Mouse (Mus musculus) gastrocnemius, postnatal 14 days (tissue): ENCODE results near the gene Eif3j1. TPM values are rescaled to one million over a fixed set of nuclear protein-coding genes. Genes with fewer than 3 reads are reported as not detected.
"Not testable (repeated sequence)": the region's sequence is repeated elsewhere in the genome, so short reads cannot be mapped to it uniquely, and the experiment has no call there.

Source experiments
- DNase-seq: peaks from one replicate; pipeline ENCODE4 v3.0.0; 2021; ENCODE audit warnings: mixed read lengths
- intact Hi-C: fragments of 180-260 bp; cut with DNase I; formaldehyde crosslinking; loops from one replicate; pipeline ENCODE4 v1.15.1; 2025; ENCODE audit warnings: low total_unique reads
- long read RNA-seq, 2 experiments: library from polyadenylated mRNA; stranded (forward); transcript quantifications; one replicate each; pipeline ENCODE4 v2.0.0; 2021
- total RNA-seq, 2 experiments: library from RNA; stranded (reverse); gene quantifications; 2 replicates each; pipeline ENCODE4 v1.2.3; 2021

Eif3j1 gene
- 10 to 100 TPM; 16.4 to 19.3 TPM for total RNA-seq
- long read RNA-seq, experiment 1, full-length matches to known transcripts = 82 of 96 reads
- long read RNA-seq, experiment 1, partial matches to known transcripts = 9 of 96 reads
- long read RNA-seq, experiment 1, other reads (novel, unspliced or antisense) = 5 of 96 reads
- long read RNA-seq, experiment 2, full-length matches to known transcripts = 121 of 137 reads
- long read RNA-seq, experiment 2, partial matches to known transcripts = 13 of 137 reads
- long read RNA-seq, experiment 2, other reads (novel, unspliced or antisense) = 3 of 137 reads

GRCm38 (mm10) chr2:122027862-122028755, at the start of gene Eif3j1:
Eif3j1 (plus strand) TSS chr2:122028546.
- peak; percentile 91 for DNase-seq
- intact Hi-C loops = no loop called here

GRCm38 (mm10) chr2:121995738-121996137, 32.6 kb upstream of the Eif3j1 start:
- no peak for DNase-seq
- intact Hi-C loops = no loop called here

- no peak for DNase-seq
- intact Hi-C loops = no loop called here
These were observed 19.5 kb upstream of the Eif3j1 start for GRCm38 (mm10) chr2:122008832-122009231.

- intact Hi-C loops = no loop called here
- no peak for DNase-seq
These were observed 16.9 kb upstream of the Eif3j1 start for GRCm38 (mm10) chr2:122011441-122011840.

- intact Hi-C loops = no loop called here
- DNase-seq = no peak
These were observed 9.6 kb upstream of the Eif3j1 start for GRCm38 (mm10) chr2:122018705-122019104.

GRCm38 (mm10) chr2:122022284-122022683, 6.1 kb upstream of the Eif3j1 start:
- no peak for DNase-seq
- intact Hi-C loops = no loop called here

GRCm38 (mm10) chr2:122027091-122027490, 1.3 kb upstream of the Eif3j1 start:
- intact Hi-C loops, DNase-seq: not testable (repeated sequence)

- peak; percentile 43 for DNase-seq
These were observed 682 bp downstream of the Eif3j1 start for GRCm38 (mm10) chr2:122028756-122029700.

DNA sequence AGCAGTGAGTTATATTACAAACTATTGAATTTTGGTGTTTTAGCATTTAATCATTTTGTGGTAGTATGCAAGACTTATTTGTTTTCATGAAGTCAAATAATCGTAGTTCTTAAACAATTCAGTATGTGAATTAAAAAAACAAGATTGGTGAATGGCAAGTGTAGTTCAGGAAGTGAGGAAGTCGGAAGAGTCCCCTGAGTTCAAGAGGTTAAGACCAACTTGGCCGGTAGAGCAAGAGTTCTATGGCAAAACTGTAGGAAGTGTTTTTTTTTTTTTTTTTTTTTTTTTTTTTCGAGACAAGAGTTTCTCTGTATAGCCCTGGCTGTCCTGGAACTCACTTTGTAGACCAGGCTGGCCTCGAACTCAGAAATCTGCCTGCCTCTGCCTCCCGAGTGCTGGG, 3.6 kb downstream of the Eif3j1 start:
- intact Hi-C loops = no loop called here
- DNase-seq = no peak

More at GRCm38 (mm10) chr2:122028756-122029700, 682 bp downstream of the Eif3j1 start:
- intact Hi-C loops = no loop called here

- no peak for DNase-seq
- intact Hi-C loops = no loop called here
These were observed 7.7 kb downstream of the Eif3j1 start for GRCm38 (mm10) chr2:122036064-122036463.

DNA sequence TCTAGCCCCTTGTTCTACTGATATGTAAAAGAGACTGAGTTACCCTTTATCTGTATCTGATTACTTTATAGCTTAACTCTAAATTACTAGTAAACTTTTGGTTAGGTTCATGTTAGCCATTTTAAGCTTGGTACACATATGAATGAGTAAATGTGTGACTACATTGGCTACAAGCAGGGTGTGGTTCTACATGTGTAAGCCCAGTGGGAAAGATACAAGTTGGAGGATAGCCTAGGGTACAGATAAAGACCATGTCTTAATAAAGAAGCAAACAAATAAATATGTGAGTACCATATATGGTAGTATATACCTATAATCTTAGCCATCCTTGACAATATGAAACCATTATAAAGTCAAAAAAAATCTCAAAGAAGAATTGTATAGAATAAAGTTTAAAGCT, 15.6 kb downstream of the Eif3j1 start:
- intact Hi-C loops = no loop called here
- no peak for DNase-seq

DNA sequence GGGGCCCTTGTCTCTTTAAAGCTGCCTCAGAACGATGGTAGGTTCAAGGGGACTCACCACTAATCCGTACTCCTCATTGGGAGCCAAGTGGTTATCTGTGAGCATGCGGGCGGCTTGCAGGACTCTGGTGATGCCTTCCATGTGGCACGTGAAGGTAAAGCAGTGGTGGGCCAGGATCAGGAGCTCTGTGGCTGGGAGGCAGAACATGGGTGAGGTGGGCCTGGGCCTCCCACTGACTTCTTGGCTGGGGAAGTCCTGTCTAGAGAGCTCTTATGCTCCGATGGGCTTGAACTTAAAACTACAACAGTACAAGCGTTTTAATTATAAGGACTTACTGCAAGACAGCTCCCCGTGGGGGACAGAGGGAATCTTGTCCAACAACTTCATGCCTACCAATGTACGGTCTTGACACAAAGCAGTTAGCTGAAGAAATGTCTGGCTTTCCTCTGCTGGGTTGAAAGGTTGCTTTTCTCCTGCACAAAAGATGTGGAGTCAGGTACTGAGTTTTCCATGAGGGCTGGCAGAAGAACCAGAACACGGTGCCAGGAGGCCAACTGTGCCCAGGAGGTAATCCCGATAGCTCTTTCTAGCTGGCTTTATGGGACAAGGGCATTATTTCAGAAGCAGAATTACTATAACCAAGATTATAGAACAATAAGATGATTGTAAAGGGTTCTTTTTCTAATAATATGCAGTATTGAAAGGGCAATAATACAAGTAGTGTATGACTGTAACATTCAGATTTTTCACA, 31.2 kb downstream of the Eif3j1 start:
- intact Hi-C loops = no loop called here
- no peak for DNase-seq

DNA sequence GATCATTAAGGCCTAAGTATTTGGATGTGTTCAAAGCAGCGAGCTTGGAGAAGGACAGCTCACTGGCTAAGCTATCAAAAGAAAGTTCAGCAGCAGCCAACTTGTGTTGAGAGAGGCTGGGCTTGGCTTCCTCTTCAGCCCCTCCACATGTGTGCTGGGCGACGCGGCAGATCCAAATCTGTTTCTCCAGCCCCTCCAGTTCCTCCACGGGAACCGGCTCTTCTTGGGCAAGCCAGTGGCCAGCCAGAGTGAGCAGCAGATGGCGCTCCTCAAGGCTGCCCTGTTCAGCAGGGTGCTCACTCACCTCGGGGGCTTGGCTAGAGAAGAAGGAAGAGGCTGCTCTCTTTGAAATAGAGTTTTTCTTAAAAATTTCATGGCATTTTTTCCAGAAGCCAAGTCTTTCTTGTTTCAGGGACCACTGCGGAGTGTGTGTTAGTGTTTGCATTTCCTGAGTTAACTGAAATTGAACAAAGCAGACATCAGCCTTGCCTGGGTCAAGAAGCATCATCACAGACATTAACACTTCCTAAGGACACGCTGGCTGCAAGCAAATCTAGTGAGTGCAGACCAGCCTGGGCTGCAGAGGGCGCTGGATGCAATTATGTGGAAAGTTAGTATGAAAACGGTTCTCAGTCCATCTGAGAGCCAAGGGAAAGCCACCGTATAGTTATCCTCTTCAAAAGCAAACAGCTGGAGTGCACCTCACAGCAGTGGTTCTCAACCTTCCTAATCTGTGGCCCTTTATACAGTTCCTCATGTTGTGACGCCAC, 37.0 kb downstream of the Eif3j1 start:
- intact Hi-C loops = no loop called here
- DNase-seq = peak; percentile 48

- intact Hi-C loops = no loop called here
- DNase-seq = no peak
These were observed 37.9 kb downstream of the Eif3j1 start for GRCm38 (mm10) chr2:122066241-122066640.

GRCm38 (mm10) chr2:122069144-122069912, 41.0 kb downstream of the Eif3j1 start:
- intact Hi-C loops = no loop called here
- DNase-seq = no peak

- intact Hi-C loops = loop anchor here (5.0 kb wide), 1 partner anchor 87 kb away; no protein-coding TSS in a partner anchor
- peak; percentile 34 for DNase-seq
These were observed 41.6 kb downstream of the Eif3j1 start for GRCm38 (mm10) chr2:122069922-122070321.

DNA sequence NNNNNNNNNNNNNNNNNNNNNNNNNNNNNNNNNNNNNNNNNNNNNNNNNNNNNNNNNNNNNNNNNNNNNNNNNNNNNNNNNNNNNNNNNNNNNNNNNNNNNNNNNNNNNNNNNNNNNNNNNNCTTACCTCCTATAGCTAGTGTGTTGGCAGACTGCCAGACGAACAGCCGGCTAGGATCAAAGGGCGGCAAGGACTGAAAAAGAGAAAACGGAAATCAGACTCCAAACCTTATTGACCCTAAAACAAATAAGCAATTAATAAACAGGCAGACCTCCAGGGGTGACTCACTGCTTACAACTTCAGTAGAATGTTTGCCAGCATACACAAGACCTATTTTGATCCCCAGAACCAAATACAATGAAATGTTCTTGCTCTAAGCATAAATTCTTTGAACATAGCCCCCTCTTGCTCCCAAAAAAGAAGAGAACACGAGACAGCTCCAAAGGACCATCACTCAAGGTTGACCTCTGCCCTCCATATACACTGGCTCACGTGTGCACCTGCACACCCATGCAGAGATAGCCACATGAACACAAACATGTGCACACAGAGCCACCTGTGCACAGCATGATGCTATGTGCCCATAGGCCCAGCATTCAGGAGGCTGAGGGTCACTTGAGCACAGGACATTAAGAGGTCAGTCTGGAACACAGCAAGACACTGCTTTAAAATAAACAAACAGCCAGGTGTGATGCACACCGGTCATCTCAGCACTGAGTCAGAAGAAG, 53.5 kb downstream of the Eif3j1 start:
- intact Hi-C loops = no loop called here
- no peak for DNase-seq
